Comparison of ENCODE assay signal across 8 mouse cellular contexts in genomic region chr19:7279114-7279513, GRCm38 (mm10). TPM values are rescaled to one million over a fixed set of nuclear protein-coding genes. Genes with fewer than 3 reads are reported as not detected.
A peak's percentile ranks its signal among the peaks of the same experiment; 100 is the strongest.
DNase-seq lines count a peak whose midpoint lies in the region; ATAC-seq and TF ChIP-seq lines count a peak whose summit lies in the region.

No protein-coding gene starts in this region.

- peaks cover 53% of the 10 kb centered on the region for H3K36me3 ChIP-seq in thymus, adult 2 months (ENCODE audit: control insufficient read depth, insufficient read depth, low read length)
- peaks cover 98% of the 10 kb centered on the region for H3K36me3 ChIP-seq in embryonic facial prominence, embryonic 10.5 days (replicated peaks)
- peaks cover 41% of the 10 kb centered on the region for H3K36me3 ChIP-seq in heart, embryonic 16.5 days (ENCODE audit: control insufficient read depth, insufficient read depth)

- no peak overlapping the region for H3K4me2 ChIP-seq in heart, embryonic 16.5 days (ENCODE audit: low read depth, low read length)

- H3K9me3 ChIP-seq in embryonic facial prominence, embryonic 10.5 days: no peaks in the 10 kb centered on the region
- H3K9me3 ChIP-seq in heart, embryonic 16.5 days (replicated peaks; ENCODE audit: control insufficient read depth, low read length): no peaks in the 10 kb centered on the region

- H3K9ac ChIP-seq in heart, embryonic 16.5 days (ENCODE audit: low read length): no peak overlapping the region

- WGBS in thymus, adult 2 months: 76% methylated on average over 6 of the region's 6 CpGs
- 41% methylated on average over 6 of the region's 6 CpGs for WGBS in embryonic facial prominence, embryonic 10.5 days
- 33% methylated on average over 6 of the region's 6 CpGs for WGBS in heart, embryonic 16.5 days

- H3K27ac ChIP-seq in thymus, adult 2 months (ENCODE audit: control insufficient read depth, insufficient read depth, low read length): no peak overlapping the region
- 0 out of 2 replicates have a peak overlapping the region, but pooled peaks have one; percentile 8 for H3K27ac ChIP-seq in embryonic facial prominence, embryonic 10.5 days (replicated peaks)
- H3K27ac ChIP-seq in heart, embryonic 16.5 days (ENCODE audit: low read length): 0 out of 2 replicates have a peak overlapping the region, but pooled peaks have one; percentile 25

- H3K27me3 ChIP-seq in thymus, adult 2 months (ENCODE audit: control insufficient read depth, insufficient read depth, low read length): no peaks in the 10 kb centered on the region
- no peaks in the 10 kb centered on the region for H3K27me3 ChIP-seq in embryonic facial prominence, embryonic 10.5 days (replicated peaks; ENCODE audit: low read depth, poor library complexity, severe bottlenecking)
- no peaks in the 10 kb centered on the region for H3K27me3 ChIP-seq in heart, embryonic 16.5 days (ENCODE audit: control insufficient read depth, insufficient read depth, low read length)

- peak; percentile 62 for DNase-seq in thymus, adult 2 months
- no peak for DNase-seq in thymus, adult 18-20 months
- peak; percentile 69 for DNase-seq in embryonic facial prominence, embryonic 10.5 days (ENCODE audit: low spot score)
- peak; percentile 64 for DNase-seq in kidney, postnatal 14 days
- DNase-seq in mesoderm, embryonic 11.5 days (ENCODE audit: low read depth, low spot score): peak; percentile 75
- DNase-seq in thymus, postnatal 14 days: peak; percentile 79
- no peak for DNase-seq in cerebellum, adult 11-12 months

- TF ChIP-seq CTCF in thymus, adult 2 months (IDR thresholded peaks at IDR 0.05; ENCODE audit: borderline replicate concordance, control insufficient read depth, extremely low read depth, insufficient read depth, low read length, poor library complexity): peak; percentile 74; the same call in 1 of the 2 replicates

- peaks cover 7% of the 10 kb centered on the region for H3K4me1 ChIP-seq in thymus, adult 2 months (replicated peaks; ENCODE audit: control insufficient read depth, insufficient read depth, low read length)
- peaks cover 38% of the 10 kb centered on the region for H3K4me1 ChIP-seq in embryonic facial prominence, embryonic 10.5 days
- H3K4me1 ChIP-seq in heart, embryonic 16.5 days (ENCODE audit: control insufficient read depth, insufficient read depth, low read length): peaks cover 21% of the 10 kb centered on the region

- no peak for TF ChIP-seq POLR2A in thymus, adult 2 months (IDR thresholded peaks at IDR 0.05; ENCODE audit: control insufficient read depth, extremely low read depth, insufficient read depth, low read length, poor library complexity)

- H3K4me3 ChIP-seq in thymus, adult 2 months (ENCODE audit: control insufficient read depth, insufficient read depth, low read length): no peak overlapping the region
- H3K4me3 ChIP-seq in embryonic facial prominence, embryonic 10.5 days: peak overlapping the region; percentile 12; the same call in 1 of the 2 replicates
- H3K4me3 ChIP-seq in heart, embryonic 16.5 days (ENCODE audit: low read length): no peak overlapping the region

- peak; percentile 33; the same call in 1 of the 2 replicates for ATAC-seq in heart, embryonic 16.5 days (replicated peaks; ENCODE audit: extremely low read depth, insufficient read depth, low FRiP score)

RNA-seq across cellular contexts. Expression of gene Rcor2, which starts 12.0 kb away (rescaled TPM):
- polyA plus RNA-seq in thymus, adult 2 months (2012; rRNA removed): 31.2 and 42.8 TPM in 2 replicates
- 51.0 and 58.6 TPM in 2 replicates for polyA plus RNA-seq in embryonic facial prominence, embryonic 10.5 days (2016; fragmentation: Nextera tagmentation; extraction: Ambion mirVana)
- 11.9 and 18.0 TPM in 2 replicates for polyA plus RNA-seq in heart, embryonic 16.5 days (2015; fragmentation: Nextera tagmentation; extraction: Ambion mirVana)

RNA-seq across cellular contexts. Expression of gene Naa40, which starts 38.1 kb away (rescaled TPM):
- polyA plus RNA-seq in thymus, adult 2 months (2012; rRNA removed): 55.9 and 71.6 TPM in 2 replicates
- 93.2 and 94.4 TPM in 2 replicates for polyA plus RNA-seq in embryonic facial prominence, embryonic 10.5 days (2016; fragmentation: Nextera tagmentation; extraction: Ambion mirVana)
- 59.3 and 61.1 TPM in 2 replicates for polyA plus RNA-seq in heart, embryonic 16.5 days (2015; fragmentation: Nextera tagmentation; extraction: Ambion mirVana)

Comparison
In these comparisons a context has a peak if more than half of its experiments do, and no peak if none do; other contexts are left out.
1. DNase-seq: peak in thymus, adult 2 months (single experiment), embryonic facial prominence, embryonic 10.5 days (single experiment), kidney, postnatal 14 days (single experiment), mesoderm, embryonic 11.5 days (single experiment) and thymus, postnatal 14 days (single experiment); none in thymus, adult 18-20 months (0 of 2) and cerebellum, adult 11-12 months (single experiment).